Mouse (Mus musculus): Measurements from ENCODE around the gene Grin1. TPM values are rescaled to one million over a fixed set of nuclear protein-coding genes. Genes with fewer than 3 reads are reported as not detected.

Grin1 gene
- 0.48 and 0.63 TPM in 2 replicates for polyA plus RNA-seq (2012; rRNA removed)

- DNase-seq (ENCODE audit: low read depth, low spot score) = no peak
- 10% methylated on average over 58 of the region's 58 CpGs for WGBS
Observed at GRCm38 (mm10) chr2:25318971-25319773, at the start of gene Grin1. TSS of gene Grin1 (minus strand) at chr2:25319187.

GRCm38 (mm10) chr2:25365091-25365761, 46.2 kb upstream of the Grin1 start, which contains the start of gene Uap1l1:
TSS of gene Uap1l1 (minus strand) at chr2:25365682.
- WGBS = under 1% methylated on average over 54 of the region's 54 CpGs
- no peak for DNase-seq (ENCODE audit: low read depth, low spot score)

GRCm38 (mm10) chr2:25364761-25365090, 45.7 kb upstream of the Grin1 start:
- WGBS = 38% methylated on average over 9 of the region's 9 CpGs
- DNase-seq (ENCODE audit: low read depth, low spot score) = no peak

- no peak for DNase-seq (ENCODE audit: low read depth, low spot score)
- 58% methylated on average over 4 of the region's 4 CpGs for WGBS
Observed at GRCm38 (mm10) chr2:25364313-25364712, 45.3 kb upstream of the Grin1 start.

GRCm38 (mm10) chr2:25363478-25364178, 44.6 kb upstream of the Grin1 start:
- 24% methylated on average over 13 of the region's 13 CpGs for WGBS
- peak; percentile 78 for DNase-seq (ENCODE audit: low read depth, low spot score)

GRCm38 (mm10) chr2:25359848-25360247, 40.9 kb upstream of the Grin1 start:
- 74% methylated on average over 4 of the region's 4 CpGs for WGBS
- no peak for DNase-seq (ENCODE audit: low read depth, low spot score)

GRCm38 (mm10) chr2:25356208-25357079, 37.5 kb upstream of the Grin1 start, which contains the start of gene Dpp7:
TSS of gene Dpp7 (minus strand) at chr2:25356359.
- DNase-seq (ENCODE audit: low read depth, low spot score) = no peak
- 4% methylated on average over 13 of the region's 13 CpGs for WGBS

GRCm38 (mm10) chr2:25355419-25356066, 36.6 kb upstream of the Grin1 start:
- no peak for DNase-seq (ENCODE audit: low read depth, low spot score)
- WGBS = 39% methylated on average over 18 of the region's 18 CpGs

- WGBS = 85% methylated on average over 6 of the region's 6 CpGs
- DNase-seq (ENCODE audit: low read depth, low spot score) = no peak
Observed at GRCm38 (mm10) chr2:25354211-25354610, 35.2 kb upstream of the Grin1 start.

- WGBS = 100% methylated on average over 3 of the region's 3 CpGs
- no peak for DNase-seq (ENCODE audit: low read depth, low spot score)
Observed at GRCm38 (mm10) chr2:25350701-25351100, 31.7 kb upstream of the Grin1 start.

- WGBS = 93% methylated on average over 4 of the region's 4 CpGs
- DNase-seq (ENCODE audit: low read depth, low spot score) = no peak
Observed at GRCm38 (mm10) chr2:25349499-25349898, 30.5 kb upstream of the Grin1 start.

- 64% methylated on average over 7 of the region's 7 CpGs for WGBS
- no peak for DNase-seq (ENCODE audit: low read depth, low spot score)
Observed at GRCm38 (mm10) chr2:25348162-25348561, 29.2 kb upstream of the Grin1 start.

GRCm38 (mm10) chr2:25338303-25338702, 19.3 kb upstream of the Grin1 start:
- 35% methylated on average over 6 of the region's 6 CpGs for WGBS
- DNase-seq (ENCODE audit: low read depth, low spot score) = peak; percentile 42

GRCm38 (mm10) chr2:25333569-25333968, 14.6 kb upstream of the Grin1 start:
- DNase-seq (ENCODE audit: low read depth, low spot score) = no peak
- WGBS = 67% methylated on average over 2 of the region's 2 CpGs

- under 1% methylated on average over 78 of the region's 78 CpGs for WGBS
- DNase-seq (ENCODE audit: low read depth, low spot score) = peak; percentile 98
Observed at GRCm38 (mm10) chr2:25332286-25333160, 13.5 kb upstream of the Grin1 start, which contains the start of gene Man1b1. TSS of gene Man1b1 (plus strand) at chr2:25332338.

- 43% methylated on average over 9 of the region's 9 CpGs for WGBS
- DNase-seq (ENCODE audit: low read depth, low spot score) = no peak
Observed at GRCm38 (mm10) chr2:25331470-25331869, 12.5 kb upstream of the Grin1 start.

GRCm38 (mm10) chr2:25328440-25328839, 9.5 kb upstream of the Grin1 start:
- DNase-seq (ENCODE audit: low read depth, low spot score) = no peak
- 37% methylated on average over 7 of the region's 7 CpGs for WGBS

- DNase-seq (ENCODE audit: low read depth, low spot score) = no peak
- 58% methylated on average over 2 of the region's 2 CpGs for WGBS
Observed at GRCm38 (mm10) chr2:25326036-25326435, 7.0 kb upstream of the Grin1 start.

Data from large intestine, adult 2 months (tissue).